Mouse (Mus musculus) intestine, embryonic 16.5 days (tissue): ENCODE measurements around the gene Cdc42bpg. TPM values are rescaled to one million over a fixed set of nuclear protein-coding genes. Genes with fewer than 3 reads are reported as not detected.
"Not testable (repeated sequence)": the region's sequence is repeated elsewhere in the genome, so short reads cannot be mapped to it uniquely, and the experiment has no call there.

Experiments used
- ATAC-seq: fragments of 200-750 bp; cut with Nextera tagmentation; 2 replicates; pipeline ENCODE4 v1.8.0; 2017; ENCODE audit warnings: moderate TSS enrichment, moderate library complexity
- H3K27ac ChIP-seq: fragments of 300-500 bp; sonication (generic); 2 replicates; pipeline ENCODE4 v1.5.1; 2014; ENCODE audit warnings: mild to moderate bottlenecking, low read length
- H3K27me3 ChIP-seq: fragments of 300-500 bp; sonication (generic); replicated peaks from 2 replicates; pipeline ENCODE4 v1.6.1; 2014; ENCODE audit warnings: low read length, control low read depth, mixed read lengths; ENCODE audit not compliant: control insufficient read depth, insufficient read depth
- H3K36me3 ChIP-seq: fragments of 300-500 bp; sonication (generic); 2 replicates; pipeline ENCODE4 v1.6.1; 2014; ENCODE audit warnings: low read length, control low read depth; ENCODE audit not compliant: control insufficient read depth, insufficient read depth
- H3K4me1 ChIP-seq: fragments of 300-500 bp; sonication (generic); 2 replicates; pipeline ENCODE4 v1.6.1; 2014; ENCODE audit warnings: low read length, control low read depth, mixed read lengths; ENCODE audit not compliant: control insufficient read depth, insufficient read depth
- H3K4me2 ChIP-seq: fragments of 300-500 bp; sonication (generic); 2 replicates; pipeline ENCODE4 v1.6.1; 2014; ENCODE audit warnings: low read depth, low read length, control low read depth
- H3K4me3 ChIP-seq: fragments of 300-500 bp; sonication (generic); 2 replicates; pipeline ENCODE4 v1.5.1; 2014; ENCODE audit warnings: mild to moderate bottlenecking, low read length
- H3K9ac ChIP-seq: fragments of 300-500 bp; sonication (generic); 2 replicates; pipeline ENCODE4 v1.6.1; 2014; ENCODE audit warnings: low read depth, low read length
- H3K9me3 ChIP-seq: fragments of 300-500 bp; sonication (generic); 2 replicates; pipeline ENCODE4 v1.6.1; 2016; ENCODE audit warnings: low read length, control low read depth; ENCODE audit not compliant: control insufficient read depth
- WGBS: fragments of 180-500 bp; shearing (Covaris S2); extraction: QIAGEN DNeasy Blood & Tissue Kit; methylation state at CpG from one replicate; pipeline ENCODE4 v1.1.7; 2014; 5-methylcytosine and 5-hydroxymethylcytosine counted together
- polyA plus RNA-seq: library from polyadenylated mRNA; unstranded; fragments of >200 nt; fragmentation: Nextera tagmentation; extraction: Ambion mirVana; gene quantifications from 2 replicates; pipeline ENCODE4 v1.2.1, GENCODE M21; 2015

The Cdc42bpg gene
- polyA plus RNA-seq, 1 experiment from 2014 or later, result 1.2 TPM

GRCm38 (mm10) chr19:6302114-6302513 is 4.1 kb upstream of the Cdc42bpg start:
- Histone ChIP-seq H3K27me3 (no peaks in the 10 kb centered on the region), H3K4me2 (no peak overlapping the region), H3K27ac (no peak overlapping the region), H3K9ac (no peak overlapping the region), H3K4me3 (no peak overlapping the region), H3K36me3 (peaks cover 13% of the 10 kb centered on the region; the same call in 1 of the 2 replicates), H3K4me1 (peaks cover 5% of the 10 kb centered on the region), H3K9me3 (no peaks in the 10 kb centered on the region)
- whole genome bisulfite sequencing, result 93% methylated on average over 5 of the region's 5 CpGs
- no peak for ATAC-seq

GRCm38 (mm10) chr19:6302522-6302921 is 3.7 kb upstream of the Cdc42bpg start:
- Histone ChIP-seq H3K9ac (no peak overlapping the region), H3K9me3 (no peaks in the 10 kb centered on the region), H3K27ac (no peak overlapping the region), H3K36me3 (peaks cover 13% of the 10 kb centered on the region; the same call in 1 of the 2 replicates), H3K4me2 (no peak overlapping the region), H3K4me3 (no peak overlapping the region), H3K27me3 (no peaks in the 10 kb centered on the region), H3K4me1 (peaks cover 6% of the 10 kb centered on the region)
- 48% methylated on average over 4 of the region's 4 CpGs for WGBS
- ATAC-seq, result no peak

- ATAC-seq, result no peak
- H3K9ac ChIP-seq, result peak overlapping the region; percentile 18; the same call in 1 of the 2 replicates
These were observed 2.4 kb upstream of the Cdc42bpg start for GRCm38 (mm10) chr19:6303831-6304230.

GRCm38 (mm10) chr19:6304787-6305516 is 1.3 kb upstream of the Cdc42bpg start:
- Histone ChIP-seq H3K4me1 (peaks cover 10% of the 10 kb centered on the region), H3K4me3 (no peak overlapping the region), H3K36me3 (no peaks in the 10 kb centered on the region), H3K9ac (no peak overlapping the region), H3K27me3 (no peaks in the 10 kb centered on the region), H3K9me3 (no peaks in the 10 kb centered on the region), H3K4me2 (no peak overlapping the region), H3K27ac (no peak overlapping the region)
- 21% methylated on average over 5 of the region's 5 CpGs for WGBS
- ATAC-seq, result peak; percentile 45

More at GRCm38 (mm10) chr19:6303831-6304230, 2.4 kb upstream of the Cdc42bpg start:
- H3K4me1 ChIP-seq, result peaks cover 10% of the 10 kb centered on the region
- no peaks in the 10 kb centered on the region for H3K27me3 ChIP-seq
- H3K4me3 ChIP-seq, result no peak overlapping the region
- H3K4me2 ChIP-seq, result no peak overlapping the region
- no peaks in the 10 kb centered on the region for H3K9me3 ChIP-seq
- H3K27ac ChIP-seq, result no peak overlapping the region
- H3K36me3 ChIP-seq, result 0 out of 2 replicates have a peak, but pooled peaks cover 2% of the 10 kb centered on the region
- whole genome bisulfite sequencing, result 74% methylated on average over 6 of the region's 6 CpGs

GRCm38 (mm10) chr19:6305517-6306115 is 640 bp upstream of the Cdc42bpg start:
- H3K9ac ChIP-seq, result peak overlapping the region; percentile 87
- no peak for ATAC-seq
- peak overlapping the region; percentile 77; the same call in 1 of the 2 replicates for H3K27ac ChIP-seq
- WGBS, result 53% methylated on average over 8 of the region's 8 CpGs
- H3K4me3 ChIP-seq, result peak overlapping the region; percentile 74
- H3K36me3 ChIP-seq, result 0 out of 2 replicates have a peak, but pooled peaks cover 1% of the 10 kb centered on the region
- no peaks in the 10 kb centered on the region for H3K27me3 ChIP-seq
- peaks cover 7% of the 10 kb centered on the region for H3K4me1 ChIP-seq
- no peaks in the 10 kb centered on the region for H3K9me3 ChIP-seq
- peak overlapping the region; percentile 59 for H3K4me2 ChIP-seq

- peaks cover 7% of the 10 kb centered on the region for H3K4me1 ChIP-seq
- peaks cover 8% of the 10 kb centered on the region for H3K36me3 ChIP-seq
- H3K27ac ChIP-seq, result peak overlapping the region; percentile 75
- 0% methylated on average over 33 of the region's 34 CpGs for WGBS
- peak overlapping the region; percentile 87 for H3K9ac ChIP-seq
- H3K4me2 ChIP-seq, result peak overlapping the region; percentile 59
- H3K4me3 ChIP-seq, result peak overlapping the region; percentile 74
- ATAC-seq, result peak; percentile 75
- H3K27me3 ChIP-seq, result no peaks in the 10 kb centered on the region
- H3K9me3 ChIP-seq, result no peaks in the 10 kb centered on the region
These were observed 330 bp downstream of the Cdc42bpg start for GRCm38 (mm10) chr19:6306586-6306985.

GRCm38 (mm10) chr19:6307733-6308531 is 1.7 kb downstream of the Cdc42bpg start:
- Histone ChIP-seq H3K27ac (peak overlapping the region; percentile 45), H3K36me3 (peaks cover 8% of the 10 kb centered on the region), H3K4me1 (peaks cover 7% of the 10 kb centered on the region), H3K9ac (peak overlapping the region; percentile 87), H3K4me3 (peak overlapping the region; percentile 74), H3K27me3 (no peaks in the 10 kb centered on the region), H3K9me3 (no peaks in the 10 kb centered on the region), H3K4me2 (peak overlapping the region; percentile 59)
- ATAC-seq, result peak; percentile 24; the same call in 1 of the 2 replicates
- WGBS, result 57% methylated on average over 9 of the region's 9 CpGs

- Histone ChIP-seq H3K27me3 (no peaks in the 10 kb centered on the region), H3K4me1 (peaks cover 7% of the 10 kb centered on the region), H3K4me3 (no peak overlapping the region), H3K36me3 (peaks cover 22% of the 10 kb centered on the region), H3K9ac (no peak overlapping the region), H3K27ac (no peak overlapping the region), H3K9me3 (no peaks in the 10 kb centered on the region), H3K4me2 (no peak overlapping the region)
- no peak for ATAC-seq
- 89% methylated on average over 5 of the region's 5 CpGs for WGBS
These were observed 3.9 kb downstream of the Cdc42bpg start for GRCm38 (mm10) chr19:6310181-6310580.

GRCm38 (mm10) chr19:6311783-6312182 is 5.5 kb downstream of the Cdc42bpg start:
- not testable (repeated sequence) for H3K9me3 ChIP-seq, H3K27ac ChIP-seq, H3K4me3 ChIP-seq, H3K9ac ChIP-seq, H3K27me3 ChIP-seq, H3K4me1 ChIP-seq, ATAC-seq, H3K4me2 ChIP-seq
- peaks cover 28% of the 10 kb centered on the region for H3K36me3 ChIP-seq
- WGBS, result 89% methylated on average over 3 of the region's 3 CpGs
